Mouse (Mus musculus) retina, adult 2 months (tissue): Measurements from ENCODE around the gene 1700008O03Rik.

Experiments
- DNase-seq: peaks from one replicate; pipeline ENCODE4 v3.0.0-alpha.2; 2012; ENCODE audit warnings: low read depth, low spot score

Gene 1700008O03Rik

DNA sequence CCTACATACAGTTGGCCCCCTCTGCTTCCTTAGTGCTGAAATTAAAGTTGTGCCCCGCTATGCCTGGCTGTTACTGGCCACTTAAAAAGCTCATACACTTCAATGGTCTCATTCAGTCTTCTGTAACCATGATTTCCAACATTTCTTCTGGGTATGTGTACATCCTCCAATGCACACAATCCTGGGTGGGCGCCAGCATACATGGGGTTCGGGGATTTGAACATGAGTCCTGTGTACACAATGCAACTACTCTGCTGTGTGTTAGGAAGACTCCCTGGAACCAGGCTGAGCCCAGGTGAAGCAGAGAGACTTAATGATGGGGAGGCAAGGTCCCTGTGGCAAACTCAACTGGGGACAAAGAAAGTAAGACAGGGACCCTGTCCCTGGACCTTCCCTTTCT lies 9.8 kb downstream of the 1700008O03Rik start:
- DNase-seq = no peak

DNA sequence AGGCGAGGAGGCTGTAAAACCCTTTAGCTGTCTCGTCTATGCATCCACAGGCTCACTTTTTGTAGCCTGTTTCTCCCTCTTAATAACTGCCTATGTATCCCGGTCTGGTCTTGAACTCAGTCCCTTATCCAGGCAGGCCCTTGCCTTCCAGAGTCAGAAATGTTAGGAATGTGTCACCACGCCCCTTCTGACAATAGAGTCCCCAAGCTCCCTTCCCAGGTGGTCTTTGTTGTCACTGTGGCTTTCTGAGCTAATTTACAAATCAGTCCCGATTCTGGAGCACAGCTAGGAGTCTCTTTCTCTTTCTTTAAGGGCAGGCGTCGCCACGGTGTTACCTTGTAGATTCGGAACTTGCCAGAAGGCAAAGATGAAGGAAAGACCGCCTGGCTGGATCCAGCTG lies 10.4 kb downstream of the 1700008O03Rik start:
- no peak for DNase-seq

DNA sequence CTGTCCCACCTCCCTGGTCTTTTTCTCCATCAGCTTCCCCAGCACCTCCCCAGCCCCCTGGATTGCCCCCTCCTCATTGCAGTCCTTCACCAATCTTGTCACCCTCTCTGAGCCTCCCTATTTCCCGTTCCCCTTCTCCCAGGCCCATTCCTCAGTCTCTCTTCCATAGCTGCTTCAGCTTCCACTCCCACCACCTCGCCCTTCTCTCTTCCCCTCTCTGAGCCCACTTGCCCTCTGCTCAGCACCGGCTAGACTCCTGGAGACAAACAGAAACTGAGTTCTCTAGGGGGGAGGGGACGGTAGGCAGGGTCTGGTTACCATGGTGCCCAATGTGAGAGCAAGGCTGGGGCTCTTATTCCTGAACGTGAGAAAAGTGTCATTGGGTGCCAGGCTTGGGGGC lies 10.9 kb downstream of the 1700008O03Rik start:
- no peak for DNase-seq

DNA sequence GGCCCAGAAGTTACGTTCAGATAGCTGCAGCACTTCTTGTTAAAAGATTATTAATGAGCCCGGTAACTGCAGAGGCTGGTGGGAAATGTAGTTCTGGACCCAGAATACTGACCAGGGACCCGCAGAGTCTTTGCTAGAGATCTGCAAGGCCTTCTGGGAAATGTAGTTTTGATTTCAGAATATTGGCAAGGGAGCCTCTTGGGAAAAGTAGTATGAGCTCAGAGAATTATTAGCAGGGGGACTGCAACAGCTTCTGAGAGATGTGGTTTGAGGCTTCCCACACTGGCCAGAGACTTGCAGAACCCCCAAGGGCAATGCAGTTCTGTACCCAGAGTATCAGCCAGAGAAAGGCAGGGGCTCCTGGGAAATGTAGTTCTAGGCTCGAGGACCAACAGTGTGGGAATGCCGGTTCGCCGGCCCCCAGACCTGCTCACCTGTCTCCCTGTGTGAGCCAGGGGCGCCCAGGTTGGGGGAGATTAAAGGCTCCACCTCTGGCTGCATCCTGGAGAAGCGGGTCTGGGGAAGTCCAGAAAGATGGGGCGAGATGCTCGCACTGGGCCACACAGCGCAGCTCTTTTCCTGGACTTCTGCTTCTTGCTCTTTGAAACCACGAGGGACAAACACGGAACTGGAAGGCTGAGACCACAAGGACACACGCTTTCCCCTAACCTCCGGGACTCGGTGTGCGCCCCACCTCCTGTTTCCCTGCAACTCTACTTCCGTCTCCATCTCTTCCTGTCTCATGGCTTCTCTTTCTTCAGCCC lies 11.5 kb downstream of the 1700008O03Rik start:
- DNase-seq = peak; percentile 84

DNA sequence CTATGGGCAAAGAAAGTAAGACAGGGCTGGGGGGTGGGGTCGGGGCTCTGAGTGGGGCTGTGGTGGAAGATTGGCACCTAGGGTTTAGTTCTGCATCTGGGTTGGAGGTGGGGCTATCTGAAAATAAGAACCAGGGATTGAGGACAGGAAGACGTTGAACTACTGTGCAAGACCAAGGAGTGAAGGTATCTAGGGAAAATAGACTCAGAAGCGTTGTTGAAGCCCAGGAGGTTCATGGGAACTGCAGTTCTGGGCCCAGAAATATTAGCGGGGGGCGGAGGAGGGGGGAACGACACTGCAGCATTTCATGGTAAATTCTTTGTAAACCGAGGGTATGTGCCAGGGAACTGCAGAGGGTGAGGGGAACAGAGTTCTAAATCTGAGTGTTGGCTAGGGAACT lies 12.2 kb downstream of the 1700008O03Rik start:
- no peak for DNase-seq

DNA sequence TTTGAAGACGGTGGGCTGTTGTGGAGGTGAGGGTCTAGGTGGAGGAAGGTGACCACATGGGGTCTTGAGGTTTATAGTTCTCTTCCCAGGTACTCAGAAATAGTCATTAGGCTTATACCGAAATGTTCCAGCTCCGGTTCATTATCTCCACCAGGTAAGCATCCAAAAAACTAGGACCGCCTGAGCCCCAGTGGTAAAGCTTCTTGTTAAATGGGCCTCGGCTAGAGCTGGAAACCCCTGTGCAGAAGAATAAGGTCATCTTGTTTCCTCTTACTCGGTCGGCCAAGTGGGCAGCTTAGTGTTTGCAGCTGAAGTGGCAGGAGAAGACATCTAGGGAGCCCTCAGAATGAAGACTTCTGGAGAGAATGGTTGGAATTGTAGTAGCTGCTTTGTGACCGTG lies 12.9 kb downstream of the 1700008O03Rik start:
- DNase-seq = no peak

DNA sequence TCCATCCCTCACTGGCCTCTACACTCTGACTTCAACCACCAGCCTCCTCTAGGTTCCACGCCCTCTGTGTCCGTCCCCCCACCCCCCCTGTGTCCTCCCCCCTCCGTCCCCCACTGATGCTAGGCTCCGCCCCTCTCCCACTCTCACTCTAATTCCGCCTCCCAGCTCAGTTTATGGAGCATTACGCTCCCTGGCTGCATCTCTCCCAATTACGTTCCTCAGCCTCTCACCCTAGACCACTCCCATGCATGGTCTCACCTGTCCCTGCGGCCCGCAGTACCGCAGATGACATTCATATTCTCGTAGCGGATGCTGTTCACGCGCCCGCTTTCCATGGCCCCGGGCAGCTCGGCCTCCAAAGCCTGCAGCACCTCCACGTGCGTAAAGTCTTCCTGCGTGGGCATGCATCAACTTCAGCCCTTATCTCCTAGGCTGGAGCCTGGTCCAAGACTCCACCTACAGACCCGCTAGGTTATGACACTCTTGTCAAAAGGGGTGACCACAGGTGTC lies 24.8 kb downstream of the 1700008O03Rik start:
- DNase-seq = no peak

DNA sequence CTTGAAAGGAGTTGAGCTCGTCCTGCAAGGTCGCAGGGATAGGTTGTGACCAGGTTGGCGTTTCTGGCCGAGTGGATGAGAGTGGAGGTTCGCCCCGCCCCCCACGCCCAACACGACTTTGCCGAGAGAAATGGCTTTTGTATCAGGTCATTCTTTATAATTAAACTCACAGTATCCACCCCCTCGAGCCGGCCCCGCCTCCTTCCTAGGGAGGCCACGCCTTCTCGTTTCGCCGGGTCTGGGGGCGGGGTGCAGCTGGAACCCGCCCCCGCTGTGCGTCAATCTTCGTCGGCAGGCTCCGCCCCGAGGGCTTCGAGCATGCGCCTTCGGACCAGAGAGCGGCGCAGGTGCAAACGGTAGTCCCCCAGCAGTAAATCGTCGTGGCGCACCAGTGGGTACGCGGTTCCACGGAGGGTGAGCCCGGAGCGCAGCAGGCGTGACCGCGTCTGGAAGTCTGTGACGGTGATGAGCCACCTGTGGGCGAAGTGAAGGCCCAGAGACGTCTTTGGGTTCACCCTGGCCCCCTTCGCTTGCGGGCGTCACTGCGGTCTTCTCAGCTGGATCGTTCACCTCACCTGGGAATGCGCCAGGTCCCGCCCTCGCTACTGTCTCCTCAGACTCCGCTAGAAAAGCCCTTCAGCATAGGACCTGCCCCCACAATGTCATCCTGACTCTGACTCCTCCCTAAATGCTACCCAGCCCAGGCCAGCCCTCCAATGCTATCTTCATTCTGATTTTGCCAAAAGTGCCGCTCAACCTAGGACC lies 25.5 kb downstream of the 1700008O03Rik start:
- DNase-seq = peak; percentile 86

DNA sequence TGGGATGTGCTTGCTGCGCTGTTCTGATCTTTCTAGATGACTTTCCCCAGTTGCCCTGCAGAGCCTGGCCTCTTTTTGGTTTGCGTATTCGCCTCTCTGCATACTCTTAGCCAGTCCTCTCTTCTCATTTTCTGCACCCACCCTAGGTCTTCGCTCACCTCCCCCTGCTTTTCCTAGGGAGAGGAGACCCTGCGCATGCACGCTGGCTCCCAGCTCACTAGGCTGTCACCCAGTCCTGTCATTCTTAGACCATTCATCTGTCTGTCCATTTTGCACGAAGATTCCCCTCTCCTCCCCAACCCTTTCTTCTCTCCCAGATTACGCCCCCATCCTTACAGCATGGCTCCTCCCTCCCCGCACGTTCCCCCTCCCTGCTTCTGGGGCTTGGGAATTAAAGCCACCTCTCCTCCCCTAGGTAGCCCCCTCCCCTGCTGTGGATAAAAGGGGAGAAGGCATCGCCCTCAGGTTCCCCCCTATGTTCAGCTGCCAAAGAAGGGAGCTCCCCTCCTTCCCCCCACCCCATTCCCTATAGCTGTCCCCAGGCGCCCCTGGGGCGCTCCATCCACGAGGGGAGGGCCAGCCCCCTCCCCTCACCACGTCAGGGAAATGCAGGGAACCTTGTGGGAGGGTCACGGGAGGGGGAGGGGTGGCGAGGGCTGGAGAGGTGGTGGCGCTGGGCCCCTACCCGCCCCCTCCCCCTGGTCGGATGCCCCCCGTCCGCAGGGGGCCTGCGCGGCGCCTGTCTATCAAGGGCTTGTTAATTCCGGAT lies 26.6 kb downstream of the 1700008O03Rik start:
- DNase-seq = no peak

DNA sequence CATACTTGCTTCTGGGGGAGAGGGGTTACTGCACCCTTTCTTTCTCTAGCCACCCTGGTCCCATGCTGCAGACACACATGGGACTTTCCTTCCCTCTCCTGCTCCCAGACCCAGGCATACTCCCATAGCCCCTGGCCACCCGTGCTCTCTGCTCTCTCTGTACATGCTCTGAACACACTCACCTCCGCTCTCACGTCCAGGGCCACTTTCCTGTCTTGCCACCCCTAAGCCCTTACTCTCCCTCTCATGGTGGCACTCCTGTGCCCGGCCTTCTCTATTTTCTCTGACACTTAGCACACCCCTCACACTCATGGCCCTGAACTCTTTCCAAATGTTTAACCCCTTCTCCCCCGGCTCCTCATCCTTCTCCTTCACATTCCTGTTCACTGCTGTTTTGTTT lies 27.6 kb downstream of the 1700008O03Rik start:
- no peak for DNase-seq

DNA sequence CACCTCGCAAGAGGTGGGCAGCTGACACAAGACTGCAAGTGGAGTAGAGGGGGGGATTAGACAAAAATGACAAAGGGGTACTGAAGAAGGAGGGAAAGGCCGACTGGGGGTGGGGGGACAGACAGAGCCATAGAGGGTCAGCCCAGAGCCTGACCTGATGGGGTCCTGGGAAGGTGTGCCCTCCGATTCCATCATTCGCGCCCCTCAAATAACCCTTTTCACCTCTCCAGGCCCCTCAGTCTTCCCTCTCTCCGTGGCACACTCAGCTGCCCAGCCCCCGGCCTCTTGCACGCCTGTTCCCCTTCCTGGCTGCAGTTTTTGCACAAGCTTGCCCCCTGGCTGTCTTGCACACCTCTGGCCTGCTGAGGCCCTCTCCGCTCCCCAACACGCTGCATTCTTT lies 28.1 kb downstream of the 1700008O03Rik start:
- no peak for DNase-seq

DNA sequence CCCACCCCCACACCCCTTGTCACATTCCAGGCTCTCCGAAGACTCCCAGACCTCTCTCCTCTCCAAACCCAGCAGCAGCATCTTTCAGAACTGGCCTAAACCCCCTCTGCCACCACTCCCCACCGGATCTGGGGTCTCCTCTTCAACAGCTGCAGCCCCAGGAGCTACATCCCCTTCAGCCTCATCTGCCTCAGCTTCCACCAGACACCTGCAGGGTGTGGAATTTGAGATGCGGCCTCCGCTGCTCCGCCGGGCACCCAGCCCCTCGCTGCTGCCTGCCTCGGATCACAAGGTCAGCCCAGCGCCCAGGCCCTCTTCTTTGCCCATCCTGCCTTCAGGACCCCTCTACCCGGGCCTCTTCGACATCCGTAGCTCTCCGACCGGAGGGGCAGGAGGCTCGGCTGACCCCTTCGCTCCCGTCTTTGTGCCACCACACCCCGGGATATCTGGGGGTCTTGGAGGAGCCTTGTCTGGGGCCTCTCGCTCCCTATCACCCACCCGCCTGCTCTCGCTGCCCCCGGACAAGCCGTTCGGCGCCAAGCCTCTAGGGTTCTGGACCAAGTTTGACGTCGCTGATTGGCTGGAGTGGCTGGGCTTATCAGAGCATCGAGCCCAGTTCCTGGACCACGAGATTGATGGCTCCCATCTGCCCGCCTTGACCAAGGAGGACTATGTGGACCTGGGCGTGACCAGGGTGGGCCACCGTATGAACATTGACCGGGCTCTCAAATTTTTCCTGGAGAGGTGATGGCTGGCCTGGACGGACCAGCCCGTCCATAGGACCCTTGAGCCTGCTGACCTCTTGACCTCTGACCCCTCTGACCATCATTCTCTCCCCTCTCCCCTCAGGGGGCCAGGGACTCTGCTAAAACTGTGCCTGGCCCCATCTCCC lies 28.8 kb downstream of the 1700008O03Rik start:
- no peak for DNase-seq

DNA sequence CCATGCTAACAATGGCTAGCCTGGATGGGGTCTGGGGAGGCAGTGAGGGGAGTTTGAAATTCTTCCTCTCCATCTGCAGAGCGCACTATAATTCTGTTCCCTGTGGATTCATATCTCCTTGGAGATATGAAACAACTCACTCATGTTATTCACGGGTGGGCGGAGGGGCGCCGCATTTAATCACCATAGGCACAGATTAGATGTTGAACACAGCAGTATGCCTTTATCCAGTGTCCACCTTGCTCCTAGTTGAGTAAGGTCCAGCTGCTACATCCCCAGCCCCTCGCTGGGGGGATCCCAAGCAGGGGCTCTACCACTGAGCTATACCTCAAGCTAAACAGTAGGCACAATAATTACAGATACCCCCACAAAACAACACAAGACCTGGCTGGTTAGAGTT lies 30.2 kb downstream of the 1700008O03Rik start:
- DNase-seq = no peak

DNA sequence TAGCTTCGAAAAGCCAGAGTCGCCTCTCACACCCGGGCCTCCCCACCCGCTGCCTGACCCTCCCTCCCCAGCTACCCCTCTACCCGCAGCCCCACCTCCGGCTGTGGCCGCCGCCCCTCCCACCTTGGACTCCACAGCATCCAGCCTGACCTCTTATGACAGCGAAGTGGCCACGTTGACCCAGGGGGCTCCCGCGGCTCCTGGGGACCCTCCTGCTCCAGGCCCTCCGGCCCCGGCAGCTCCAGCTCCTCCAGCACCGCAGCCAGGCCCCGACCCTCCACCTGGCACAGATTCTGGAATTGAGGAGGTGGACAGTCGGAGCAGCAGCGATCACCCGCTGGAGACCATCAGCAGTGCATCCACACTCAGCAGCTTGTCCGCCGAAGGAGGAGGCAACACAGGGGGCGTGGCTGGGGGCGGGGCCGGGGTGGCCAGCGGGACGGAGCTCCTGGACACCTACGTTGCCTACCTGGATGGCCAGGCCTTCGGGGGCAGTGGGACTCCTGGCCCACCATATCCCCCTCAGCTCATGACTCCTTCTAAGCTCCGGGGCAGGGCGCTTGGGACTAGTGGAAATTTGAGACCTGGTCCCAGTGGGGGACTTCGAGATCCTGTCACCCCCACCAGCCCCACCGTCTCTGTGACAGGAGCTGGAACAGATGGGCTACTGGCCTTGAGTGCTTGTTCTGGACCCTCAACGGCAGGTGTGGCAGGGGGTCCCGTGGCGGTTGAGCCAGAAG lies 31.8 kb downstream of the 1700008O03Rik start:
- no peak for DNase-seq

DNA sequence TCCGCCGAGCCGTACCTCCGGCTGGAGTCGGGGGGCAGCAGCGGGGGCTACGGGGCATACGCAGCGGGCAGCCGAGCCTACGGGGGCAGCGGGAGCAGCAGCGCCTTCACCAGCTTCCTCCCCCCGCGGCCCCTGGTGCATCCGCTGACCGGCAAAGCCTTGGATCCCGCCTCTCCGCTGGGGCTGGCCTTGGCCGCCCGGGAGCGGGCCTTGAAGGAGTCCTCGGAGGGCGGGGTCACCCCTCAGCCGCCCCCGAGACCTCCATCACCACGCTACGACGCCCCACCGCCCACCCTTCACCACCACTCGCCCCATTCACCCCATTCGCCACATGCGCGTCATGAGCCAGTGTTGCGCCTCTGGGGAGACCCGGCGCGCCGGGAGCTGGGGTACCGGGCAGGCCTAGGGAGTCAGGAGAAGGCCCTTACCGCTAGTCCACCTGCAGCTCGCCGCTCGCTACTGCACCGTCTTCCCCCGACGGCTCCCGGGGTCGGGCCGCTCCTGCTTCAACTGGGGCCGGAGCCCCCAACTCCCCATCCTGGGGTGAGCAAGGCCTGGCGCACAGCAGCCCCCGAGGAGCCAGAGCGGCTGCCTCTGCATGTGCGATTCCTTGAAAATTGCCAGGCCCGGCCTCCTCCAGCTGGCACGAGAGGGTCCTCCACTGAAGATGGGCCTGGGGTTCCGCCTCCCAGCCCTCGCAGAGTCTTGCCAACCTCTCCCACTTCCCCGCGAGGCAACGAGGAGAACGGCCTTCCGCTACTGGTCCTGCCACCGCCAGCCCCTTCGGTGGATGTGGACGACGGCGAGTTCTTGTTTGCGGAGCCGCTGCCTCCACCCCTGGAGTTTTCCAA lies 32.6 kb downstream of the 1700008O03Rik start:
- no peak for DNase-seq

DNA sequence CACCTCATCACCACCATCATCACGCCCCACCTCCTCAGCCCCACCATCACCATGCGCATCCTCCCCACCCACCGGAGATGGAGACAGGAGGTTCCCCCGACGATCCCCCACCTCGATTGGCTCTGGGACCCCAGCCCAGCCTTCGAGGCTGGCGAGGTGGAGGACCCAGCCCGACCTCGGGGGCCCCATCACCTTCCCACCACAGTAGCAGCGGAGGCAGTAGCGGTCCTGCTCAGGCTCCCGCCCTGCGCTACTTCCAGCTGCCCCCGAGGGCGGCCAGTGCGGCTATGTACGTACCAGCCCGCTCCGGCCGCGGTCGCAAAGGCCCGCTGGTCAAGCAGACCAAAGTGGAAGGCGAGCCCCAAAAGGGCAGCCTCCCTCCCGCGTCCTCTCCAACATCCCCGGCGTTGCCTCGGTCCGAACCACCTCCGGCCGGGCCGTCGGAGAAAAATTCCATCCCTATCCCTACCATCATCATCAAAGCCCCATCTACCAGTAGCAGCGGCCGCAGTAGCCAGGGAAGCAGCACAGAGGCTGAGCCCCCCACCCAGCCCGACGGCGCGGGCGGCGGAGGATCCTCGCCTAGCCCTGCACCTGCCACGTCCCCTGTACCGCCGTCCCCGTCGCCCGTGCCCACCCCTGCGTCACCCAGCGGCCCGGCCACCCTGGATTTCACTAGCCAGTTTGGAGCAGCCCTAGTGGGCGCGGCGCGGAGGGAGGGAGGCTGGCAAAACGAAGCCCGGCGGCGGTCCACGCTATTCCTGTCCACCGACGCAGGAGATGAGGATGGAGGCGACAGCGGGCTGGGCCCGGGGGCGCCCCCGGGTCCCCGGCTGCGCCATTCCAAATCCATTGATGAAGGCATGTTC lies 33.5 kb downstream of the 1700008O03Rik start:
- DNase-seq = no peak

DNA sequence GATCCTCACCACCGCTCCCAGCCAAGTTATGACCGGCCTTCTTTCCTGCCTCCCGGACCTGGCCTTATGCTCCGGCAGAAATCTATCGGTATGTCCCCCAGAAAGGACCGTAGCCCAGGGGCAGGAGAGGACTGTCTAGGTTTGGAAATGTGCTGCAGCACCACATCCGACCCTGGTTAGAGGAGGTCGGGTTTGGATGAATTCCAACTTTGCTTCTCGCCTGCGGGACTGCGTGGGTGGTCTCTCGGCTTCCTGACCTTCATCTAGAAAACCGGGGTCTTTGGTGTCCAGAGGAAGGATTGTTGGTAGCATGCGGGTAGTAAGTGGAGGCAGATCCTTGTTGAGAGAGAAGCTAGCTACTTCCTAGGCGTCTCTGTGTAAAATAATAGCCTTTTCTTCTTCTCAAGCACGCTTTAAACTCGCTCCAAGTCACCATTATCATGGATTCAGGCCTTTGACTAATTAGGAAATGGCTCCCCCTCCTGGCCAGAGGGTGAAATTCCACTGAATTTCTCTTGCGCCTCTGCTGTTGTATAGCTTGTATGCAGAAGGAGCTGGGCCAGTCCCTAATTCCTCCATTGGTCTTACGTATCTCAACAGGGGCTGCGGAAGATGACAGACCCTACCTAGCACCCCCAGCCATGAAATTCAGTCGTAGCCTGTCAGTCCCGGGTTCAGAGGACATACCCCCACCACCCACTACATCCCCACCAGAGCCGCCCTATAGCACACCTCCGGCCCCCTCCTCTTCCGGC lies 34.5 kb downstream of the 1700008O03Rik start:
- DNase-seq = peak; percentile 69

DNA sequence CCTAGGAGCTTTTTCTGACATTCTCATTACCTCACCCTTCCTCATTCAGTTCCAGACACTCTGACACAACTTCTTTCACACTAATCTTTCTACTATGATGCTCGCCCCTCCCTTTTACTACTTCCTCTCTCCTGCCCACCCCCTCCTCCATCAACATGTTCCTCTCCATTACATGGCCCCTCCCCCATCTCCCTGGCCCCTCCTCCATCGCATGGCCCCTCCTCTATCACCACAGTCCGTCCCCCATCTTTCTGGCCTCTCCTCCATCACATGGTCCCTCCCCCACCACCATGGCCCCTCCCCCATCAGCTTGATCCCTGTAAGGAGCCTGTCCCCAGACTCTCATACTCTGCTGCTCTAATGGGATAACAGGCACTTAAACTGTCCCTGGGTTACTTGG lies 36.6 kb downstream of the 1700008O03Rik start:
- DNase-seq = no peak
